Mouse (Mus musculus): ENCODE data around the gene Sdccag8. TPM values are rescaled to one million over a fixed set of nuclear protein-coding genes. Genes with fewer than 3 reads are reported as not detected.

The Sdccag8 gene
- polyA plus RNA-seq, 1 experiment from 2014 or later, result 19.1 TPM

- no peak overlapping the region for H3K4me2 ChIP-seq
- ATAC-seq (ENCODE audit: insufficient number of reproducible peaks, insufficient read depth, low FRiP score, low TSS enrichment, low read depth), result no peak
- H3K4me1 ChIP-seq, result no peaks in the 10 kb centered on the region
- no peak overlapping the region for H3K27ac ChIP-seq
- H3K4me3 ChIP-seq, result no peak overlapping the region
- H3K9ac ChIP-seq, result no peak overlapping the region
- H3K9me3 ChIP-seq, result no peaks in the 10 kb centered on the region
- no peaks in the 10 kb centered on the region for H3K36me3 ChIP-seq
- WGBS, result 69% methylated on average over 2 of the region's 2 CpGs
- no peaks in the 10 kb centered on the region for H3K27me3 ChIP-seq
Measured at GRCm38 (mm10) chr1:177046963-177047362, 232.5 kb downstream of the Sdccag8 start.

GRCm38 (mm10) chr1:177048773-177049172 is 234.3 kb downstream of the Sdccag8 start:
- H3K4me3 ChIP-seq, result no peak overlapping the region
- H3K27ac ChIP-seq, result no peak overlapping the region
- no peak for ATAC-seq (ENCODE audit: insufficient number of reproducible peaks, insufficient read depth, low FRiP score, low TSS enrichment, low read depth)
- WGBS, result 83% methylated on average over 2 of the region's 2 CpGs
- no peak overlapping the region for H3K9ac ChIP-seq
- no peaks in the 10 kb centered on the region for H3K4me1 ChIP-seq
- no peaks in the 10 kb centered on the region for H3K27me3 ChIP-seq
- no peak overlapping the region for H3K4me2 ChIP-seq
- H3K36me3 ChIP-seq, result no peaks in the 10 kb centered on the region
- H3K9me3 ChIP-seq, result no peaks in the 10 kb centered on the region

GRCm38 (mm10) chr1:177051366-177051963 is 237.0 kb downstream of the Sdccag8 start:
- no peak for ATAC-seq (ENCODE audit: insufficient number of reproducible peaks, insufficient read depth, low FRiP score, low TSS enrichment, low read depth)
- Histone ChIP-seq H3K9ac (no peak overlapping the region), H3K4me1 (no peaks in the 10 kb centered on the region), H3K4me2 (no peak overlapping the region), H3K27me3 (no peaks in the 10 kb centered on the region), H3K27ac (peak overlapping the region; percentile 16; the same call in 1 of the 2 replicates), H3K4me3 (no peak overlapping the region), H3K9me3 (no peaks in the 10 kb centered on the region), H3K36me3 (no peaks in the 10 kb centered on the region)
- WGBS, result 79% methylated on average over 11 of the region's 11 CpGs

GRCm38 (mm10) chr1:177054891-177055290 is 240.4 kb downstream of the Sdccag8 start:
- no peak for ATAC-seq (ENCODE audit: insufficient number of reproducible peaks, insufficient read depth, low FRiP score, low TSS enrichment, low read depth)
- H3K9me3 ChIP-seq, result no peaks in the 10 kb centered on the region
- no peak overlapping the region for H3K9ac ChIP-seq
- peaks cover 3% of the 10 kb centered on the region; the same call in 1 of the 2 replicates for H3K36me3 ChIP-seq
- no peak overlapping the region for H3K4me3 ChIP-seq
- H3K27ac ChIP-seq, result no peak overlapping the region
- 65% methylated on average over 2 of the region's 2 CpGs for WGBS
- H3K4me2 ChIP-seq, result no peak overlapping the region
- no peaks in the 10 kb centered on the region for H3K4me1 ChIP-seq
- no peaks in the 10 kb centered on the region for H3K27me3 ChIP-seq

- Histone ChIP-seq H3K4me2 (no peak overlapping the region), H3K36me3 (peaks cover 7% of the 10 kb centered on the region; the same call in 1 of the 2 replicates), H3K9ac (no peak overlapping the region), H3K9me3 (no peaks in the 10 kb centered on the region), H3K27ac (no peak overlapping the region), H3K4me3 (no peak overlapping the region), H3K27me3 (no peaks in the 10 kb centered on the region), H3K4me1 (no peaks in the 10 kb centered on the region)
- no peak for ATAC-seq (ENCODE audit: insufficient number of reproducible peaks, insufficient read depth, low FRiP score, low TSS enrichment, low read depth)
- WGBS, result 82% methylated on average over 2 of the region's 2 CpGs
Measured at GRCm38 (mm10) chr1:177061761-177062160, 247.3 kb downstream of the Sdccag8 start.

- no peak overlapping the region for H3K4me2 ChIP-seq
- no peaks in the 10 kb centered on the region for H3K27me3 ChIP-seq
- H3K4me3 ChIP-seq, result no peak overlapping the region
- ATAC-seq (ENCODE audit: insufficient number of reproducible peaks, insufficient read depth, low FRiP score, low TSS enrichment, low read depth), result no peak
- 0 out of 2 replicates have a peak, but pooled peaks cover 3% of the 10 kb centered on the region for H3K36me3 ChIP-seq
- no peak overlapping the region for H3K27ac ChIP-seq
- H3K9ac ChIP-seq, result no peak overlapping the region
- no peaks in the 10 kb centered on the region for H3K4me1 ChIP-seq
- H3K9me3 ChIP-seq, result no peaks in the 10 kb centered on the region
Measured at GRCm38 (mm10) chr1:177065732-177066131, 251.3 kb downstream of the Sdccag8 start.

GRCm38 (mm10) chr1:177067123-177067646 is 252.7 kb downstream of the Sdccag8 start:
- Histone ChIP-seq H3K27me3 (no peaks in the 10 kb centered on the region), H3K27ac (no peak overlapping the region), H3K4me2 (no peak overlapping the region), H3K9ac (no peak overlapping the region), H3K9me3 (no peaks in the 10 kb centered on the region), H3K4me3 (no peak overlapping the region), H3K36me3 (0 out of 2 replicates have a peak, but pooled peaks cover 9% of the 10 kb centered on the region), H3K4me1 (no peaks in the 10 kb centered on the region)
- no peak for ATAC-seq (ENCODE audit: insufficient number of reproducible peaks, insufficient read depth, low FRiP score, low TSS enrichment, low read depth)
- 80% methylated on average over 8 of the region's 8 CpGs for WGBS

GRCm38 (mm10) chr1:177069161-177069560 is 254.7 kb downstream of the Sdccag8 start:
- Histone ChIP-seq H3K36me3 (0 out of 2 replicates have a peak, but pooled peaks cover 9% of the 10 kb centered on the region), H3K4me1 (no peaks in the 10 kb centered on the region), H3K27ac (no peak overlapping the region), H3K9me3 (no peaks in the 10 kb centered on the region), H3K4me2 (no peak overlapping the region), H3K9ac (no peak overlapping the region), H3K27me3 (no peaks in the 10 kb centered on the region), H3K4me3 (no peak overlapping the region)
- 89% methylated on average over 2 of the region's 2 CpGs for WGBS
- ATAC-seq (ENCODE audit: insufficient number of reproducible peaks, insufficient read depth, low FRiP score, low TSS enrichment, low read depth), result no peak

MicroRNAs encoded within 50 kb of the gene (microRNA counts, 519-probe panel; counts per million panel counts)
- 3,642 counts per million, percentile 81 among the panel's probes with 10 or more counts for microRNA mmu-miR-350

Small RNA genes within 50 kb of the gene (microRNA-seq; reads per million reads assigned to microRNA genes)
- gene Gm25993 (not detected), gene Mir350 (477 reads per million, percentile 71 among the genes with 10 or more reads in this experiment)

Other genes starting within 250 kb of the Sdccag8 start
- 33.6 and 39.3 TPM in 2 replicates for gene Cep170, start 593 bp upstream of the Sdccag8 start, polyA plus RNA-seq (2015; fragmentation: Nextera tagmentation; extraction: Ambion mirVana)